23 mouse cellular contexts compared by ENCODE assay signal in genomic region chr4:16609117-16609516, GRCm38 (mm10).
DNase-seq lines count a peak whose midpoint lies in the region; TF ChIP-seq lines count a peak whose summit lies in the region.
"Had no signal": no experiment of that assay in that cellular context is flagged by ENCODE, and none has a peak within 500 bp of the region (broad histone marks: within the 10 kb centered on the region; RNA-seq: fewer than 3 reads in every experiment).

No protein-coding gene starts in this region.

- TF ChIP-seq CTCF in left cerebral cortex, adult 2 months (IDR thresholded peaks at IDR 0.05): peak; percentile 26
- TF ChIP-seq CTCF in lung, adult 2 months (IDR thresholded peaks at IDR 0.05; ENCODE audit: insufficient read depth, low read length): no peak

- H3K27ac ChIP-seq in left cerebral cortex, adult 2 months: no peak overlapping the region
- H3K27ac ChIP-seq: embryonic facial prominence, embryonic 13.5 days; forebrain, embryonic 10.5 days; hindbrain, embryonic 13.5 days; liver, embryonic 14.5 days; lung, embryonic 15.5 days; midbrain, embryonic 10.5 days; midbrain, embryonic 15.5 days; neural tube, embryonic 15.5 days had no signal

- no peak for DNase-seq in left cerebral cortex, adult 2 months (ENCODE audit: extremely low spot score in 1 of 2, low spot score in 2 of 2)
- no peak for DNase-seq in left cerebral cortex, postnatal 25 days (ENCODE audit: low spot score in 2 of 2)
- peak; percentile 36 for DNase-seq in brain, adult 2 months (ENCODE audit: low read depth, low spot score)
- DNase-seq in layer of hippocampus, adult 8-10 months (ENCODE audit: low spot score in 2 of 2): peak; percentile 19 to 42
- DNase-seq in layer of hippocampus, postnatal 36 days: peak; percentile 10 to 18
- no peak for DNase-seq in lung, adult 2 months
- no peak for DNase-seq in heart, postnatal 10 days
- no peak for DNase-seq in heart, postnatal 4 days
- DNase-seq: cerebellum, adult 11 months; cerebellum, adult 9-11 months; gastrocnemius, postnatal 14 days; kidney, adult 8-10 months; kidney, postnatal 10 days; liver; retina, postnatal 1 day had no signal

- H3K4me1 ChIP-seq in lung, adult 2 months (ENCODE audit: control insufficient read depth, insufficient read depth, low read length): no peaks in the 10 kb centered on the region
- H3K4me1 ChIP-seq: embryonic facial prominence, embryonic 13.5 days; forebrain, embryonic 10.5 days; hindbrain, embryonic 13.5 days; lung, embryonic 15.5 days; midbrain, embryonic 10.5 days; midbrain, embryonic 15.5 days; neural tube, embryonic 15.5 days had no signal

- TF ChIP-seq POLR2A in lung, adult 2 months (IDR thresholded peaks at IDR 0.05; ENCODE audit: borderline replicate concordance, extremely low read depth, low read depth, low read length): no peak

- 82% methylated on average over 1 of the region's 1 CpGs for WGBS in lung, adult 2 months

- no peak overlapping the region for H3K4me3 ChIP-seq in left cerebral cortex, adult 2 months
- H3K4me3 ChIP-seq in lung, adult 2 months (replicated peaks; ENCODE audit: extremely low read depth, low read depth, low read length): no peak overlapping the region
- H3K4me3 ChIP-seq: embryonic facial prominence, embryonic 13.5 days; forebrain, embryonic 10.5 days; hindbrain, embryonic 13.5 days; lung, embryonic 15.5 days; midbrain, embryonic 10.5 days; midbrain, embryonic 15.5 days; neural tube, embryonic 15.5 days had no signal

- intact Hi-C loops in left cerebral cortex, adult 2 months (cut with DNase I): no loop called here
- intact Hi-C loops in left cerebral cortex, postnatal 25 days (cut with DNase I): no loop called here
- intact Hi-C loops in heart, postnatal 10 days (cut with DNase I): no loop called here

Comparison
In these comparisons a context has a peak if more than half of its experiments do, and no peak if none do; other contexts are left out.
1. DNase-seq: peak in brain, adult 2 months (single experiment), layer of hippocampus, adult 8-10 months (2 of 2) and layer of hippocampus, postnatal 36 days (2 of 2); none in left cerebral cortex, adult 2 months (0 of 2), left cerebral cortex, postnatal 25 days (0 of 2), lung, adult 2 months (single experiment), heart, postnatal 10 days (0 of 2) and heart, postnatal 4 days (single experiment).